Mouse (Mus musculus) gastrocnemius, postnatal 36 days (tissue): ENCODE measurements around the gene Gstt2. TPM values are rescaled to one million over a fixed set of nuclear protein-coding genes. Genes with fewer than 3 reads are reported as not detected.
"Not testable (repeated sequence)": the region's sequence is repeated elsewhere in the genome, so short reads cannot be mapped to it uniquely, and the experiment has no call there.

Experiments
- DNase-seq, 2 experiments: peaks; one replicate each; pipeline ENCODE4 v3.0.0; 2022
- intact Hi-C: fragments of 180-260 bp; cut with DNase I; formaldehyde crosslinking; loops from one replicate; pipeline ENCODE4 v1.15.1; 2025
- long read RNA-seq, 2 experiments: library from polyadenylated mRNA; stranded (forward); transcript quantifications; one replicate each; pipeline ENCODE4 v2.0.0; 2021
- total RNA-seq, 2 experiments: library from RNA; stranded (reverse); gene quantifications; 2 replicates each; pipeline ENCODE4 v1.2.3; 2021

Gene Gstt2
- 1 to 10 TPM; 3.6 to 4.7 TPM for total RNA-seq
- long read RNA-seq, experiment 1, transcript Gstt2-201 (5 exons, 1,370 nt): major isoform, 6 of 7 reads
- long read RNA-seq, experiment 1, partial matches to known transcripts: 0 of 7 reads
- long read RNA-seq, experiment 1, other reads (novel, unspliced or antisense): 1 of 7 reads
- long read RNA-seq, experiment 2, transcript Gstt2-201 (5 exons, 1,370 nt): major isoform, 5 of 8 reads
- long read RNA-seq, experiment 2, partial matches to known transcripts: 0 of 8 reads
- long read RNA-seq, experiment 2, other reads (novel, unspliced or antisense): 1 of 8 reads

DNA sequence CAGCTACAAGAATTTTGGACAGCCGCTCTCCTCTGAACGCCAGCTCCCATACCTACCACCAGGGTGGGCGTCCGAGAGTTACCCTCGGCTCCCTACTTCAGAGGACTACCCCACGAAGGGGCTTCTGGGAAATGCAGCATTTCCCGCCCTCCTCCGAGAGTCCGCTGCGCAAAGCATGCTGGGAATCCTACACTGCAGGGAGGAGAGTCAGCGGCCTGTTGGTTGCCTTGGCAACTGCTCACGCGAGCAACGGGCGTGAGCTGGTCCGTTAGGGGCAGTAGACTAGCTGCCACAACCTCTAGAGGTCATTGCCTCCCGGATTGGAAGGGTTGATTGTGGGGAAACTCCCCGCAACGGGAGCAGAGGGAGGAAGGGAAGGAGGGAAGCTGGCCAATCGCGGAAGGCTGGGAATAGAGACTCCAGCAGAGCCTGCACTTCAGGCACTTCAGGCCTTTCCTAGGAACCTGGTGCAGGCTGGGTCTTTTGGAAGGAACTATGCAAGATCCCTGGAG lies at the start of gene Gstt2:
Gene Gstt2 (minus strand): TSS at position 177 of the 512 bp plus-strand sequence.
- peak; percentile 84 to 89 for DNase-seq
- intact Hi-C loops: no loop called here

DNA sequence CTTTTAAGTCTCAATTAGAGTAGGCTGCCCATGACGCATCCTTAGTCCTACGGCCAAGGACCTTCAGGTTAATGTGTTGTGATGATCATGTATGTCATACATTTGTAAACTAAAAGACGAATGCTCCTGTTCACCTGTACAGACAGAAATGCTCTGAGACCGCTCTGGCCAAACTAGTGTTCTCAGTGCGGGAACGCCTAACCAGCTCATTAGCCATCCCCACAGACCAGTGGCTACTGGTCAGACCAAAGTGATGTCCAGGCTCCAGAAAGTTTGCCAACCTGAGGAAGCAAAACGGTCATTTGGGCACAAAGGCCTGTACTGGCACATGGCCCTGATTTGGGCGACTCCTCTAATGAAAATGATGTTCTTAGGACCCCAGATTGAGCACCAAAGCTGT lies 47.5 kb upstream of the Gstt2 start:
- intact Hi-C loops: loop anchor here (5.0 kb wide), 1 partner anchor 68 kb away; the partner anchor contains the start of gene Gm5134
- DNase-seq: no peak

DNA sequence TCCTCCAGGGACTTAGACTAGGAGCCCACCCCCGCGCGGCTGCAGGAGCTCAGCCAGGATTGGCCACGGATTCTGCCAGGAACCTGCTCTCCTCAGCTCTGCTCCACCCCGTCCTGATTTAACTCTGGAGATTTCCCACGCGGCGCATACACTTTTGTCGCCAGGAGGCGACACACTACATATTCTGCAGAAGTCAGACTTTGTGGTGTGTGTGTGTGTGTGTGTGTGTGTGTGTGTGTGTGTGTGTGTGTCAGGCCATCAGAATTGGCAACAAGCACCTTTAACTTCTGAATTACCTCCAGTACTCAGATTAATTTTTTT lies 46.0 kb upstream of the Gstt2 start:
- intact Hi-C loops: loop anchor here (5.0 kb wide), 1 partner anchor 69 kb away; the partner anchor contains the start of gene Gm5134
- DNase-seq: peak; percentile 57 to 66

DNA sequence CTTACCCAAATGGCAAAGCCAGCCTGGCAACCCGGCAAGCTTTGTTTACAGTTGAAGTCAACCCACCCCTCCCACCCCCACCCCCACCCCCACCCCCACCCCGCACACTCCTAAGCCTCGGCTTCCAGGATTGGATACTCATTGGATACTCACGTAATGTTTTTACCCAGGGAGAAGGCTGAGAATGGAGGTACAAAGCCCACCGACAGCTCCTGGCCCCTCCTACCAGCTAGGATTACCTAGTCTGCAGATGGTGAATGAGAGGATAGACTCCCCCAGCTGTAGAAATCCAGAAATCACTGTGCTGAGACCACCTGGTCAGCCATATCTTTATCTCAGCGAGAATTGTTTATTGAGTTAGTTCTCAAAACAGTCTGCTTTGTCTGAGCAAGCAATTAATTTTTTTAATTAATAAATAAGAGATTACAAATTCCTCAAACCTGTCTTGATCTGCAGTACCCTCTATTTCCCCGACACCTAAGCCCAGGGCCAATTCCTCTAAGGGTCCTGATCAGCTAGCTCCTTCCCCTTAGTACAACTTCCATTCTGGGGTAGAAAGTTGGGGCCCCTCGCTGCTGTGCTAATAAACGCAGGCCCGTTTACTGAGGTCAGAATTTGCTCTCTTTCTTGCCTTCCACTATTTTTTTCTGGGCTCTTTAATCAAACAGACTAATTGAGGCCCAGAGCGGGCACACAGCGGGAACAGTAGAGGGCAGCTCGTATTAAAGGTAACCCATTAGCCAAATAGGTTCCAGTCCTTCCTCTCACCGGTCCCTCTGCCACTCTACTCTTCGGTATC lies 45.4 kb upstream of the Gstt2 start:
- no peak for DNase-seq
- intact Hi-C loops: loop anchor here (5.0 kb wide), 1 partner anchor 70 kb away; the partner anchor contains the start of gene Gm5134

DNA sequence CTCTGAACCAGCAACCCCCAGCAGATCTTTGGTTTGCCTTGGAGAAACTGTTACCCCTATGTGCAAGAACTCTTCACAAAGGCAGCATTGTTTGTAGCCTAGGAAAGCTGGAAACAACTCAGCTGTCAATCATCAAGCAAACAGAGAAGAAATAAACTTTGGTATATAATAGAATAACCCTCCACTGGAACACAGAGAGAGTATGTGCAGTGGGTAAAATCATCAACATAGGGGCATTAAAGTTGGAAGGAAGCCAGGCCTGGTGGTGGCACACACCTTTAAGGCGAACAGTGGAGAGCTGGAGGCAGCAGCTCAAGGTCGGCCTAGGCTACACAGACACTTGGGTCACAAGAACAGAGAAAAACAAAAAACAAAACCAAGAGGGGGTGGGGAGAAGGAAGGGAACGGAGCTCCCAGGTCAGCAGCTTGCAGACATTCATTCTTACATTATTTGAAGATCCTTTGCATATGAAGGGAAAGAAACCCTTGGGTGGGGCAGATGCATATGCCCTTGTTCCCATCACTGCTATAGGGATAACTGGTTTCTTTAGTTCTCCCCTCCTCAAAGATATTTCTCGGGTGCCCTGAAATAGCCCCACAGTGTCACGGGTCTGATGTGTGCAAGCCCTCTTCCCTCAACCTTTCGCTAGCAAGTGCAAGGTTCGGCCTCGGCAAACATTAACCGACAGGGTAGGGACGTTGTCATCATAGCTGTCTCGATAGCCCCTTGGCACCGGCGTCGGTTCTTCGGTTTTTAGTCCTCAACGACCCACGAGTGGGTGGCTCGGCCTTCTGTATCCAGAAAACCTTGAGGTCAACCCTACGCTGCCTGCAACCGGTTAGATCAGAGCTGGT lies 44.6 kb upstream of the Gstt2 start:
- intact Hi-C loops: loop anchor here (5.0 kb wide), 1 partner anchor 70 kb away; the partner anchor contains the start of gene Gm5134

DNA sequence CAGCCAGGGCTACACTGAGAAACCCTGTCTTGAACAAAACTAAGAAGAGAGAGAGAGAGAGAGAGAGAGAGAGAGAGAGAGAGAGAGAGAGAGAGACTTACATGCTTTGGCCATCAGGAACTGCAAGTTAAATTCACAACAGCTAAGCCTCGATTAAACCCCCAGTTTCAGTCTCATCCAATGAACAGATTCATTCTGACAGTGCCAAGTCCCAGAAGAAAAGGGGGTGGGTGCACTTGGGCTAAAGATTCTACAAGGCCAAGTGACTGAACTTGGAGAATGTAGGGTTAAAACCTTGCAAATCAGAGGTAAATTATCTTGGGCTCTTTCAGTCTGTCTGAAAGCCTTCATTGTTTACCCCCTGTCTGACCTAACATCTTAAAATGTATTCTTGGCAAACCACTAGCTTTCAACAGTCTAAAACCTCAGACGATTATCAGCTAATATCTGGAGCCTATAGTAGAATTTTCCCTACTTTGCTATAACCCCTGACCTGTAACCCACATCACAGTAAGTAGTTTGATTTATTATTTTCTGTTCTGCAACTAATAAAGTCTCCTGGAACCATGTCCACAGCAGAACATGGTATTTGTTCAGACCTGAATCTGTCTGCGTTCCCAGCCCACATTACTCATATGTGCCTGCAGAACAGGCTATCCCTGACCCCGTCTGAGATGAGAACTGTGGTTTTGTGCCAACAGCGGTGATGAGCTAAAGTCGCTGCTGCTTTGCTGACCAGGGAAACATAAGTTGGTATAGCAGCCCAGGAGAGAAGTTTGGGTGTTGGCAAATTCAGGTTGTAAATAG lies 43.8 kb upstream of the Gstt2 start:
- DNase-seq: no peak
- intact Hi-C loops: loop anchor here (5.0 kb wide), 1 partner anchor 71 kb away; the partner anchor contains the start of gene Gm5134

More for the DNA sequence above, 44.6 kb upstream of the Gstt2 start:
- DNase-seq: no peak

DNA sequence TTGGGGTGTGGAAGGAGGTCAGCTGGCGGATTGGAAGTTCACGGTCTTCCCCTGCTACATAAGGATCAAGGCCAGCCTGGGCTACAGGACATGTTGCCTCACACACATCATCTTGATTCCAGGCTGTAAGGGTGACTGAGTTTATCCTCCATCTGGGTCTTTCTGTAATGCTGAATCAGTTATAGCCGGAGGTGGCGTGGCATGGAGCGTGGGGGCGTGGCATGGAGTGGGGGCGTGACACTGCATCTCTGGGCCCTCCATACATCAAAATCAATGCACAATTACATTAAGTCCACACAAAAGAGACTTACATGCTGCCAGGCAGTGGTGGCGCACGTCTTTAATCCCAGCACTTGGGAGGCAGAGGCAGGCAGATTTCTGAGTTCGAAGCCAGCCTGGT lies 43.1 kb upstream of the Gstt2 start:
- no peak for DNase-seq
- intact Hi-C loops: loop anchor here (5.0 kb wide), 1 partner anchor 72 kb away; the partner anchor contains the start of gene Gm5134

DNA sequence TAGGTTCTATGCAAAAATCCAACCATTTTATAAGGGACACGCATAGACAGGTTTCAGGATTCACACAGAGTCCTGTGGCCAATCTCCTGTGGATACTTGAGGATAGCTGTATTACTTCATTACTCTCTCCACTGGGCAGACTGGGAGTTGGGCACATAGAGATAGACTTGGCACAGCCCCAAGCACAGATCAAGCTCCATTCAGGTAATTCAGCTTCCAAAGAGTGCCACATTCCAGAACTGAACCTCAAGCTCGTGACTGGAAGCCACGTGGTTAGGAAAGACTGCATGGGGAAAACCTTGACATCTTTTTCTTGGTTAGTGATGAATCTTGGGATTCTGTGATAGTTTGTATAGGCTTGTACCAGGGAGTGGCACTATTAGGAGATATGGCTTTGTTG lies 41.6 kb upstream of the Gstt2 start:
- no peak for DNase-seq
- intact Hi-C loops: no loop called here

DNA sequence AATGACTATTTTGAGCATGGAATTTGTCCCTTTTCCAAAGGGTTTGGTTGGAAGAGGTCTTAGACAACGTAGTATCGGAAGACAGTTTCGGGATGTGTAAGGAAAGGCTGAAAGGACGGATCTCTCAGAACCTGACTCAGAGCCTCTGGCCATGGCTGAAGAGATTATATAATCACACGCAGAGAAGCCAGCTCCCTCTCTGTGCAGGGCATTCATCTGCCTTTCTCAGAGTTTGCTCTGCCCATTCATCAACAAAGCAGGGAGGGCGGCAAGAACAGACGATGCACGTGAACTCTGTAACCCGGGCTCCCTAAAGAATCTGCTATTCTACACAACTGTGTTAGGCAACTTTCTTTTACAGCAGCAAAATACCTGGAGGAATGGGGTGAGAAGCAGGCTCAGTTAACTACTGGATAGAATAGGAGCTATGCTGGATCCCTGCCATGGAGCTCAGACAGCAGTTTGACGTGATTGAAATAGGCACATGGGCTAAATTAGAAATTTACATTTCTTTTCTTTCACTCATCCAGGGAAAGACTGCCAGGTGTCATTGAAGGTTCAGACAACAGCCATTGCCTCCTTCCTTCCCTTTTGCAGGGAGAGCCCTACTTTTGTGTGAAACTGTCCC lies 36.4 kb upstream of the Gstt2 start:
- DNase-seq: no peak
- intact Hi-C loops: no loop called here

DNA sequence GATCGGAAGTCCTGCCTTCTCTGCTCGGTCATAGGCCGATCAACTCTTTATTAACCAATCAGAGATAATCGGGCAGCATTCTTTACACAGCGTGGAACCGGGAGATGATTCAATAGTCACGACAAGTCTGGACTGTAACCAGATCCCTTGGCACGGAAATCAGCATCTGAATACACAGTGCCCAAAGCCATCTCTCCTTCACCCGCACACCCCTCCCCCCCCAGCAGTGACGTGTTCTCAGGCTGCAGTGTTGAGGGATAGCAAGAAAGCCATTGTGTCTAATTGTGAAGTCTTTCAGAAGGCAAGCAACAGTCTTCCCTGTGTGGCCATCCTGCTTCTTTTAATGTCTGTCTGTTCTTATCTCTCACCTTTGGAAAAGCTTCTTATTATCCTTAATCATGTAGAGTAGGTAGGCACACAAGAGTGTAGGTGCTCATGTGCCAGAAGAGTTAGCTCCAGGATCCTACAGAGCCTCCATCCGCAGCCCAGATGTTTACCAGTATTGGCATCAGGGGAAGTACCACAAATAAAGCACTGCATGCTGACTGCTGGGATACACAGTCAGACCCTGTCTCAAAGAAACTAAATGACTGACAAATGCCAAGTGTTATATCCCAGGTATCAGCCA lies 35.8 kb upstream of the Gstt2 start:
- intact Hi-C loops: no loop called here
- peak in 1 of 2 experiments; percentile 49 for DNase-seq

DNA sequence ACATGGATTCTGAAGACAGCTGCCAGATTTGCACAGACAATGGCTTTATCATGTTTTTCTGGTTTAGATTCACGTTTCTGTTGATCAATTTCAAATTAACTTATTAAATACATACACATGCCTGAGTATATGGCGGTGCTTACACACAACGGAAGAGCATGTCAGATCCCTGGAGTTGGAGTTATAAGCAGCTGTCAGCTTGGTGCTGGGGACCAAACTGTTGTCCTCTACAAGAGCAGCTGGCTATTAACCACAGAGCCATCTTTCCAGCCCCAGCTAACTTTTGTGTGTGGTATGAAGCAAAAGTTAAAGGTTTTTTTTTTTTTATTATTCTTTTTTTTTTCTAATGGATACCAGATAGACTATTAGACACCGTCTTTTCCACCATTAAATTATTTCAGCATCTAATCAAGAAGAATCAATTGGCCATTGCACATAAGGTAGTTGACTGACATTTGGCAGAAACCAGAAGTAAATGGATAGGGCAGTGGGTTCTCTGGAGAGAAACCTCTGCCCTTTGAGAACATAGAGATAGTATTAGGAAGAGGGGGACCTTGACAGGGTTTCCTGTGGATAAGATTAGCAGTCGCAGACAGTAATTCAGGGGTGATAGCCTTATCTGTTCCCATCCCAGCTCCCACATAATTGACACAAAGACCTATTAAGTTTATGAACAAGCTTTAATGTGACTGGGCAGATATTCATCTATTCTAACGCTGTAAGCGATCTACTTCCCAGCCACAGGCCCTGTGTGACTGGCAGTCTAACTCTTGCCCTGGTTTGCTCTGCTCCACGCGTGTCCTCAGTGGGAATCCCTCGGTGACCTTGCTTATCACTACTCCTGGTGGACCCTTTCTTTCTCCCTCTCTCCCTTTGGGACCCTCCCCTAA lies 35.0 kb upstream of the Gstt2 start:
- DNase-seq: no peak
- intact Hi-C loops: no loop called here

DNA sequence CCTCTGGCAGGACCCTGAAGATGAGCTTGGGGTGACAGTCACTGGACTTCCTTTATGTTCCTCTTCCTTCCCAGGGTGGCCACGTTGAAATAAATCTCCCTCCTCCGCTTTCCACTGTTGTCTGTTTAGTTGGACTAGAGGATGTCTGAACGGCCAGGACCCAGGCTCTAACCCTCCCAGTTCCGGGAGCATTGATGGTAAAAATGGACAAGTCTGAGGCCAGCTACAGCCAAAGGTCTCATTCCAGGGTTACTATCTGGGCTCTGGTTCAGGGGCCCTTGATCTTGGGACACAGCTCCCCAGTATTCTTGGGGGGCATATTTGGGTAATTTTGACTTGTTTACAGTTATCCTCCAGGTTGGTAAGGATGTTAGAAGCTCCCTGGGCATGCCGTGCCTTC lies 24.4 kb upstream of the Gstt2 start:
- intact Hi-C loops: no loop called here
- no peak for DNase-seq

DNA sequence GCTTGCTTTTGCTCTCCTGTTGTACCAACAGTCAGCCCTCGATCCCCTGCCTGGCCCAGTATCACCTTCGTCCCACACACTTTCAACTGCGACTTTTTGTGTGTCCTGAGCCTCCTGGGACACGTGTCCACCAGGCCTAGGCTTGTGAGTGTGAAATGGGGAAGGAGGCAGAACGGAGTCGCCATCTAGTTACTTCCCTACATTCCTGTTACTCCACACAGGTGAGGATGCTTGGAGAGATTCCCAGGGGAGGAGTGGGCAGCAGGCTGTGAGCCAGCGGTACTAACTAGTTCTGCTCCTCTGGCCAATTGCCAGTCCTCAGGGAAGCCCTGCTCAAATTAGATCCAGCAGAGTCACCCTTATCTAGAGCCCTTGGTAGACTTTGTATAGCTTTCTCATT lies 23.5 kb upstream of the Gstt2 start:
- no peak for DNase-seq
- intact Hi-C loops: no loop called here

DNA sequence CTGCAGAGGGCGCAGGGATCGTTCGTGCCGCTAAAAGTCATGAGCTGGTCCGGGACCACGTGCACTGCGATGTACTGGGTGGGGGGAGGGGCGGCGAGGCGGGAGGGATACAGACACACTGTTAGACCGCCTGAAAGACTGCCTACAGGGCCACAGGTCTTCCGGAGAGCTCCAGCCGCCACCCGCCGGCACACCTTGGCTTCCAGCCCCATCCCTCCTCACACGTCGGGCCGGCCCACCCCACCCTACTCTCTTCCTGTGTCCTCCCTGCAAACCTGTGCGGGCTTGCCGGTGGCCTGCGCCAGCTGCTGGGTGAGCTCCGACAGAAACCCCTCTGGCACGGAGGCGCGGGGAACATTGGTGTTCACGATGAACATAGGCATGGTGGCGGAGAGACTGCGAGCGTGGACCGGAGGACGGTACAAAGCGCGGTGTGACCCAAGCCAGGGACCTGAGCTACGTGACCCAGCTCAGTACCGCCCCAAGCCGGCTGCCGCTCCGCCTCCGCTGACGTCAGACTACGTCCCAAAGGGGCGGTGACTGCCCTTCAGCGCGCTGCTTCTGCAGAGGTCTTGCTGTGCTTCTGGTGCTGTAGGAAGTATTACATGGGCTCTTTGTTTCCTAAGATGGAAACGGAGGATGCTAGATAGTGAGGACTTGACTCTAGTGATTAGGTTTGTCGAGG lies 22.7 kb upstream of the Gstt2 start, which contains the start of gene Mif:
Gene Mif (minus strand): TSS at position 455 of the 685 bp plus-strand sequence.
- intact Hi-C loops: not testable (repeated sequence)
- peak; percentile 78 to 80 for DNase-seq

DNA sequence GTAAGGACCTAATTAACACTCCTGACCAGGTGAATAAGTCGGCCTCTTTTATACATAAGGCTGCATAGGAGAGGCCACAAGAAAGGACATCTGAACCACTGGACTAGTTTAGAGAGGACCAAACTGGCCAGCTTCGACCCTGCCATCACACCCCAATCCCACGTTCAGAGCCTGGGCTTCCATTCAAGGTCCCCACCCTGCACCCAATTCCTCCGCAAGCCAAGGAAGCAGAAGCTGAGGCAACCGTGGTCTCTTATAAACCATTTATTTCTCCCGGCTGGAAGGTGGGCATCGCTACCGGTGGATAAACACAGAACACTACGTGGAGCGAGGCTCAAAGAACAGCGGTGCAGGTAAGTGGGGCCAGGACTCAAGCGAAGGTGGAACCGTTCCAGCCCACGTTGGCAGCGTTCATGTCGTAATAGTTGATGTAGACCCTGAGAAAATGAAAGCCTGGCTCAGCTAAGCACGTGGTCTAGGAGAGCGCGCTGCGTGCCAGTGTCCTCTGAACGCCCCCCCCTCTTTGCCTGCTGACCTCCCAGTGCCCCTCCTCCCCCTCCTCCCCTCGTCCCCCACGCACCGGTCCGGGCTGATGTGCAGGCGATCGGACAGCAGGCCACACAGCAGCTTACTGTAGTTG lies 22.0 kb upstream of the Gstt2 start:
- DNase-seq: no peak
- intact Hi-C loops: no loop called here

DNA sequence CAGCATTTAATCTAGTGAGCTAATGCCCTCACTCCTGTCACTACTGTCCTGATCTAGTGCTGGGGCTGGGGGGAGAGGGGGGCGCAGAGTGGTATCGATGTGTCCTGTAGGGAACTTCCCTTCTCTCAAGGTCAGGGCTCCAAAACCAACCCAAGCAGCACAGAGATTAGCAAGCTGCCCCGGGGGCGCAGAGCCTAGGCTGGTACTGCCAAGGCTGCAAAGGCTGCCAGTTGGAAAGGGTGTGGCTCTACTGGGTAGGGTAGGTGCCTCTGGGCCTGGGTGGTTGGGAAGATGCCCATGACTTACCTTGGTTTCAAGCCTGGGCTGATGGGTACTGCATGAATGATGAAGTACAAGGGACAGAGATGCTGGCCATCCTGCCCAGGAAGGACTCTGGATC lies 20.4 kb upstream of the Gstt2 start:
- intact Hi-C loops: no loop called here

DNA sequence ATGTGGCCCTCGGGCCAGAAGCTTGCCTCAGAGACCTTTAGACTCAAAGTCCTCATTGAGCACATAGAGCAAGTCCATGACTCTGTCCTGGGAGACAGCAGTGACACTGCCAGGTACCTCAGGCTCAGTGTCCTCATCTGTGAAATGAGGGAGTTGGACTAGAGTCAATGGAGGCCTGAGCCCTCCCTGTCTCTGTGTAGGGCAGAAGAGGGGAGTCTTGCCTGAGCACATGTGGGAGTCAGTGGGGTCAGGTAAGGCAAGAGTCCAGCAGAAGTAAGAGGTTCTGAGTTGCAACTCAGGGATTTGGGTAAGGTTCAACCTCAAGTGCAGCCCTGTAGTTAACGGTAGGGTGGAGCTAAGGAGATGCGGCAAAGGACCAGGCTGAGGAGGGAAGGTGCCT lies 19.8 kb upstream of the Gstt2 start:
- intact Hi-C loops: no loop called here
- no peak for DNase-seq

More for the DNA sequence above, 20.4 kb upstream of the Gstt2 start:
- DNase-seq: no peak
